Comparison of ENCODE assay signal across 10 mouse cellular contexts in genomic region chr7:81626460-81626859, GRCm38 (mm10). TPM values are rescaled to one million over a fixed set of nuclear protein-coding genes. Genes with fewer than 3 reads are reported as not detected.
DNase-seq lines count a peak whose midpoint lies in the region; TF ChIP-seq lines count a peak whose summit lies in the region.
"Had no signal": no experiment of that assay in that cellular context is flagged by ENCODE, and none has a peak within 500 bp of the region (broad histone marks: within the 10 kb centered on the region; RNA-seq: fewer than 3 reads in every experiment).

No protein-coding gene starts in this region.

- no peak overlapping the region for H3K27ac ChIP-seq in left cerebral cortex, adult 2 months
- no peak overlapping the region for H3K27ac ChIP-seq in olfactory bulb, adult 2 months (ENCODE audit: insufficient read depth, low read depth, low read length)
- H3K27ac ChIP-seq: neural tube, embryonic 15.5 days had no signal

- no peak overlapping the region for H3K4me3 ChIP-seq in left cerebral cortex, adult 2 months
- H3K4me3 ChIP-seq in olfactory bulb, adult 2 months (ENCODE audit: insufficient read depth, low read depth, low read length) = no peak overlapping the region
- H3K4me3 ChIP-seq: neural tube, embryonic 15.5 days had no signal

- WGBS in olfactory bulb, adult 2 months = 93% methylated on average over 2 of the region's 2 CpGs

- no peak for DNase-seq in left cerebral cortex, adult 2 months (ENCODE audit: extremely low spot score in 1 of 2, low spot score in 2 of 2)
- no peak for DNase-seq in left cerebral cortex, adult 11 months (ENCODE audit: low spot score)
- DNase-seq in ES-CJ7 (ENCODE audit: low read depth, low spot score) (peak; percentile 69), adipocyte (ENCODE audit: low spot score) (peak; percentile 4)
- DNase-seq in gastrocnemius, postnatal 10 days = no peak
- DNase-seq in ovary, adult 18-20 months (ENCODE audit: low spot score) = no peak
- DNase-seq in c-Kit-positive CD71-positive TER-119-positive erythroid progenitor cells, embryonic 14.5 days (ENCODE audit: low spot score) = no peak
- DNase-seq: heart, postnatal 10 days had no signal

- peak; percentile 58 for TF ChIP-seq CTCF in left cerebral cortex, adult 2 months (IDR thresholded peaks at IDR 0.05)
- peak; percentile 36; the same call in 1 of the 2 replicates for TF ChIP-seq CTCF in olfactory bulb, adult 2 months (IDR thresholded peaks at IDR 0.05; ENCODE audit: insufficient read depth, low read depth, low read length)

- intact Hi-C loops in left cerebral cortex, adult 2 months (cut with DNase I) = no loop called here

- no peak for TF ChIP-seq POLR2A in olfactory bulb, adult 2 months (IDR thresholded peaks at IDR 0.05; ENCODE audit: insufficient read depth, low read depth, low read length)

- peaks cover 15% of the 10 kb centered on the region for H3K4me1 ChIP-seq in olfactory bulb, adult 2 months (ENCODE audit: control insufficient read depth, insufficient read depth, low read length)

RNA-seq across cellular contexts. Expression of gene Whamm, which starts 55.4 kb away (rescaled TPM):
- 10 to 100 TPM; 18.6 to 19.1 TPM for total RNA-seq in left cerebral cortex, adult 2 months (2021)
- not detected in 2 replicates for polyA plus RNA-seq in olfactory bulb, adult 2 months (2012; ENCODE audit: insufficient read depth, insufficient read length, low replicate concordance, missing spikeins)
- 1 to 10 TPM; 5.9 to 6.5 TPM for total RNA-seq in gastrocnemius, postnatal 10 days (2021)

RNA-seq across cellular contexts. Expression of gene Fsd2, which starts 59.7 kb away (rescaled TPM):
- total RNA-seq in left cerebral cortex, adult 2 months (2021) = under 1 TPM; 0.25 to 0.26 TPM
- polyA plus RNA-seq in olfactory bulb, adult 2 months (2012; ENCODE audit: insufficient read depth, insufficient read length, low replicate concordance, missing spikeins) = not detected in 2 replicates
- total RNA-seq in gastrocnemius, postnatal 10 days (2021) = 100 to 1,000 TPM; 195 to 220 TPM

Comparison
In these comparisons a context has a peak if more than half of its experiments do, and no peak if none do; other contexts are left out.
1. DNase-seq: peak in ES-CJ7 (single experiment) and adipocyte (single experiment); none in left cerebral cortex, adult 2 months (0 of 2), left cerebral cortex, adult 11 months (single experiment), gastrocnemius, postnatal 10 days (single experiment), ovary, adult 18-20 months (single experiment) and c-Kit-positive CD71-positive TER-119-positive erythroid progenitor cells, embryonic 14.5 days (single experiment).
2. RNA of gene Fsd2, which starts 59.7 kb away (total RNA-seq): 195 to 220 TPM in gastrocnemius, postnatal 10 days; 0.25 to 0.26 TPM in left cerebral cortex, adult 2 months; every median in the first group is over 100 times any median in the second.